Mouse (Mus musculus) embryonic fibroblast, embryonic 13.5 days (primary cell): Measurements from ENCODE around the gene Aftph. TPM values are rescaled to one million over a fixed set of nuclear protein-coding genes. Genes with fewer than 3 reads are reported as not detected.

Experiments
- H3K27ac ChIP-seq: 2 replicates; pipeline ENCODE4 v1.5.1; 2012; ENCODE audit warnings: low read length, control low read depth, inconsistent platforms; ENCODE audit not compliant: insufficient read depth
- H3K4me1 ChIP-seq: 2 replicates; pipeline ENCODE4 v1.6.1; 2011; ENCODE audit warnings: low read length; ENCODE audit not compliant: control insufficient read depth, insufficient read depth
- H3K4me3 ChIP-seq: 2 replicates; pipeline ENCODE4 v1.5.1; 2011; ENCODE audit warnings: mild to moderate bottlenecking, control low read depth, low read length; ENCODE audit not compliant: insufficient read depth
- CTCF ChIP-seq: IDR thresholded peaks from 2 replicates; pipeline ENCODE4 v1.5.1; 2011; ENCODE audit warnings: mild to moderate bottlenecking, control low read depth, low read length, moderate library complexity, borderline replicate concordance; ENCODE audit not compliant: insufficient read depth
- POLR2A ChIP-seq: IDR thresholded peaks from 2 replicates; pipeline ENCODE4 v1.6.1; 2011; ENCODE audit warnings: low read depth, mild to moderate bottlenecking, control low read depth, low read length, moderate library complexity
- polyA plus RNA-seq: library from polyadenylated mRNA; stranded (reverse); fragments of >200 nt; gene quantifications from 2 replicates; pipeline ENCODE4 v1.2.4, GENCODE M21; 2011; ENCODE audit warnings: low read depth; ENCODE audit not compliant: missing spikeins, insufficient read length

Aftph gene
- polyA plus RNA-seq, 1 experiment: 37.9 TPM

GRCm38 (mm10) chr11:20639918-20640447 is 101.4 kb downstream of the Aftph start:
- Histone ChIP-seq H3K4me1 (peaks cover 13% of the 10 kb centered on the region; the same call in 1 of the 2 replicates), H3K4me3 (no peak overlapping the region), H3K27ac (peak overlapping the region; percentile 14; the same call in 1 of the 2 replicates)
- TF ChIP-seq CTCF: no peak
- no peak for TF ChIP-seq POLR2A

GRCm38 (mm10) chr11:20638841-20639240 is 102.5 kb downstream of the Aftph start:
- H3K27ac ChIP-seq: no peak overlapping the region
- TF ChIP-seq POLR2A (no peak), CTCF (peak; percentile 80)
- H3K4me1 ChIP-seq: peaks cover 13% of the 10 kb centered on the region
- H3K4me3 ChIP-seq: no peak overlapping the region

- no peak for TF ChIP-seq POLR2A
- TF ChIP-seq CTCF: no peak
- Histone ChIP-seq H3K27ac (no peak overlapping the region), H3K4me1 (peaks cover 11% of the 10 kb centered on the region), H3K4me3 (no peak overlapping the region)
Measured at GRCm38 (mm10) chr11:20637060-20637459, 104.3 kb downstream of the Aftph start.

GRCm38 (mm10) chr11:20636114-20636513 is 105.3 kb downstream of the Aftph start:
- TF ChIP-seq POLR2A (no peak), CTCF (no peak)
- Histone ChIP-seq H3K4me3 (no peak overlapping the region), H3K27ac (no peak overlapping the region), H3K4me1 (peaks cover 11% of the 10 kb centered on the region)

GRCm38 (mm10) chr11:20635646-20636045 is 105.7 kb downstream of the Aftph start:
- Histone ChIP-seq H3K4me3 (no peak overlapping the region), H3K27ac (no peak overlapping the region), H3K4me1 (peaks cover 7% of the 10 kb centered on the region)
- TF ChIP-seq POLR2A: no peak
- TF ChIP-seq CTCF: no peak

Other genes starting within 250 kb of the Aftph start
- gene Sertad2, start 198.3 kb downstream of the Aftph start, polyA plus RNA-seq: 36.4 and 40.5 TPM in 2 replicates
- 76.9 and 81.0 TPM in 2 replicates for gene Lgalsl, start 89.5 kb upstream of the Aftph start, polyA plus RNA-seq